Mouse (Mus musculus) embryonic facial prominence, embryonic 14.5 days (tissue): Measurements from ENCODE around the gene Snta1. TPM values are rescaled to one million over a fixed set of nuclear protein-coding genes. Genes with fewer than 3 reads are reported as not detected.

ENCODE experiments used
- ATAC-seq: fragments of 200-750 bp; cut with Nextera tagmentation; 2 replicates; pipeline ENCODE4 v1.8.0; 2017; ENCODE audit warnings: low read depth, moderate number of reproducible peaks, moderate TSS enrichment
- DNase-seq: peaks from one replicate; pipeline ENCODE4 v3.0.0-alpha.2; 2015; ENCODE audit warnings: low spot score
- H3K27ac ChIP-seq: fragments of 300-500 bp; sonication (generic); replicated peaks from 2 replicates; pipeline ENCODE4 v1.5.1; 2014; ENCODE audit warnings: low read depth, mild to moderate bottlenecking, low read length, moderate library complexity
- H3K27me3 ChIP-seq: fragments of 300-500 bp; sonication (generic); replicated peaks from 2 replicates; pipeline ENCODE4 v1.6.1; 2014; ENCODE audit warnings: low read length; ENCODE audit not compliant: control insufficient read depth, insufficient read depth
- H3K36me3 ChIP-seq: fragments of 300-500 bp; sonication (generic); 2 replicates; pipeline ENCODE4 v1.6.1; 2014; ENCODE audit warnings: low read length, mixed read lengths; ENCODE audit not compliant: control insufficient read depth, insufficient read depth
- H3K4me1 ChIP-seq: fragments of 300-500 bp; sonication (generic); 2 replicates; pipeline ENCODE4 v1.6.1; 2014; ENCODE audit warnings: antibody characterized with exemption, low read length; ENCODE audit not compliant: control insufficient read depth, insufficient read depth
- H3K4me2 ChIP-seq: fragments of 300-500 bp; sonication (generic); 2 replicates; pipeline ENCODE4 v1.6.1; 2014; ENCODE audit warnings: low read depth, mild to moderate bottlenecking, low read length, moderate library complexity, mixed read lengths
- H3K4me3 ChIP-seq: fragments of 300-500 bp; sonication (generic); 2 replicates; pipeline ENCODE4 v1.5.1; 2014; ENCODE audit warnings: low read depth, mild to moderate bottlenecking, low read length
- H3K9ac ChIP-seq: fragments of 300-500 bp; sonication (generic); 2 replicates; pipeline ENCODE4 v1.6.1; 2014; ENCODE audit warnings: low read depth, mild to moderate bottlenecking, low read length, moderate library complexity, mixed read lengths
- H3K9me3 ChIP-seq: fragments of 300-500 bp; sonication (generic); 2 replicates; pipeline ENCODE4 v1.6.1; 2016; ENCODE audit warnings: low read length; ENCODE audit not compliant: control insufficient read depth
- WGBS: fragments of 180-500 bp; shearing (Covaris S2); extraction: QIAGEN DNeasy Blood & Tissue Kit; methylation state at CpG from one replicate; pipeline ENCODE4 v1.1.7; 2014; 5-methylcytosine and 5-hydroxymethylcytosine counted together
- polyA plus RNA-seq: library from polyadenylated mRNA; unstranded; fragments of >200 nt; fragmentation: Nextera tagmentation; extraction: Ambion mirVana; gene quantifications from 2 replicates; pipeline ENCODE4 v1.2.1, GENCODE M21; 2014

Snta1 gene
- polyA plus RNA-seq, 1 experiment from 2014 or later = 10.4 TPM

DNA sequence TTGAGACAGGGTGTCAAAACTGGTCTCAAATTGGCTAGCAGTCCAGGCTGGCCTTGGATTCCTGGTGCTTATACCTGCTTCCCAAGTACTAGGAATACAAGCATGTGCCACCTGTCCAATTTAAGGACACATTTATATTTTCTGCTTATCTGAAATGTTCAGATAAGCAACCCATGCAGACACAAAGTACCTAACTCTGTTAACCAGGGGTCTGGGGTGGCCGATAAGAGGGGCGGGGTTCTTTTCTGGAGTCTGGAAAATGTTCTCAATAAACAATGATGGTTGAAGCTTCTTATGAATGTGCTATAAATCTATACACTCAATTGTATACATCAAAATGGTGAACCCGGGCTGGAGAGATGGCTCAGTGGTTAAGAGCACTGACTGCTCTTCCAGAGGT lies 81.0 kb downstream of the Snta1 start:
- 79% methylated on average over 3 of the region's 3 CpGs for WGBS
- H3K36me3 ChIP-seq = no peaks in the 10 kb centered on the region
- ATAC-seq = no peak
- no peak overlapping the region for H3K27ac ChIP-seq
- no peak overlapping the region for H3K4me2 ChIP-seq
- no peak overlapping the region for H3K4me3 ChIP-seq
- no peaks in the 10 kb centered on the region for H3K9me3 ChIP-seq
- no peak for DNase-seq
- no peaks in the 10 kb centered on the region for H3K4me1 ChIP-seq
- H3K9ac ChIP-seq = no peak overlapping the region
- H3K27me3 ChIP-seq = no peaks in the 10 kb centered on the region

Other genes starting within 250 kb of the Snta1 start
- not detected in 2 replicates for gene Bpifa5, start 245.5 kb downstream of the Snta1 start, polyA plus RNA-seq
- 0.14 TPM in 1 of 2 replicates, not detected in the other for gene Bpifb1, start 217.3 kb downstream of the Snta1 start, polyA plus RNA-seq
- gene Bpifb5, start 184.4 kb downstream of the Snta1 start, polyA plus RNA-seq = 0.89 and 1.9 TPM in 2 replicates
- gene Bpifb9a, start 150.2 kb downstream of the Snta1 start, polyA plus RNA-seq = not detected in 2 replicates
- 0.38 and 3.6 TPM in 2 replicates for gene Bpifb9b, start 100.9 kb downstream of the Snta1 start, polyA plus RNA-seq
- 16.4 and 24.1 TPM in 2 replicates for gene Cdk5rap1, start 35.1 kb downstream of the Snta1 start, polyA plus RNA-seq
- 31.3 and 31.5 TPM in 2 replicates for gene Cbfa2t2, start 28.4 kb upstream of the Snta1 start, polyA plus RNA-seq
- gene 1700003F12Rik, start 139.0 kb upstream of the Snta1 start, polyA plus RNA-seq = 0.63 and 0.78 TPM in 2 replicates
- not detected in 2 replicates for gene Actl10, start 143.7 kb upstream of the Snta1 start, polyA plus RNA-seq
- 2.4 and 3.9 TPM in 2 replicates for gene Necab3, start 150.8 kb upstream of the Snta1 start, polyA plus RNA-seq
- gene E2f1, start 161.8 kb upstream of the Snta1 start, polyA plus RNA-seq = 8.8 and 10.5 TPM in 2 replicates
- 24.1 and 26.9 TPM in 2 replicates for gene Pxmp4, start 195.6 kb upstream of the Snta1 start, polyA plus RNA-seq
- gene Zfp341, start 205.2 kb upstream of the Snta1 start, polyA plus RNA-seq = 1.2 TPM in 2 replicates
- 0.77 TPM in 1 of 2 replicates, not detected in the other for gene 4930519P11Rik, start 205.3 kb upstream of the Snta1 start, polyA plus RNA-seq
- gene Chmp4b, start 243.6 kb upstream of the Snta1 start, polyA plus RNA-seq = 21.2 and 21.9 TPM in 2 replicates